Mouse (Mus musculus): ENCODE measurements around the gene Lgr4.

Gene Lgr4

GRCm38 (mm10) chr2:109923031-109923430 is 5.6 kb downstream of the Lgr4 start:
- DNase-seq, result no peak

GRCm38 (mm10) chr2:109923945-109924344 is 6.5 kb downstream of the Lgr4 start:
- DNase-seq, result no peak

GRCm38 (mm10) chr2:109926984-109927383 is 9.5 kb downstream of the Lgr4 start:
- DNase-seq, result no peak

GRCm38 (mm10) chr2:109927446-109927845 is 10.0 kb downstream of the Lgr4 start:
- DNase-seq, result no peak

GRCm38 (mm10) chr2:109927876-109928275 is 10.4 kb downstream of the Lgr4 start:
- DNase-seq, result no peak

- no peak for DNase-seq
These were observed 11.3 kb downstream of the Lgr4 start for GRCm38 (mm10) chr2:109928791-109929190.

GRCm38 (mm10) chr2:109929256-109929655 is 11.8 kb downstream of the Lgr4 start:
- DNase-seq, result no peak

GRCm38 (mm10) chr2:109930366-109930765 is 12.9 kb downstream of the Lgr4 start:
- no peak for DNase-seq

- DNase-seq, result no peak
These were observed 13.3 kb downstream of the Lgr4 start for GRCm38 (mm10) chr2:109930771-109931170.

- no peak for DNase-seq
These were observed 14.7 kb downstream of the Lgr4 start for GRCm38 (mm10) chr2:109931978-109932780.

- DNase-seq, result no peak
These were observed 15.7 kb downstream of the Lgr4 start for GRCm38 (mm10) chr2:109933151-109933550.

- DNase-seq, result no peak
These were observed 16.6 kb downstream of the Lgr4 start for GRCm38 (mm10) chr2:109934086-109934485.

GRCm38 (mm10) chr2:109935194-109935593 is 17.7 kb downstream of the Lgr4 start:
- no peak for DNase-seq

- no peak for DNase-seq
These were observed 18.4 kb downstream of the Lgr4 start for GRCm38 (mm10) chr2:109935754-109936409.

- no peak for DNase-seq
These were observed 18.9 kb downstream of the Lgr4 start for GRCm38 (mm10) chr2:109936410-109936755.

- no peak for DNase-seq
These were observed 24.6 kb downstream of the Lgr4 start for GRCm38 (mm10) chr2:109941973-109942444.

- DNase-seq, result no peak
These were observed 25.5 kb downstream of the Lgr4 start for GRCm38 (mm10) chr2:109942810-109943570.

GRCm38 (mm10) chr2:109944995-109945394 is 27.5 kb downstream of the Lgr4 start:
- DNase-seq, result no peak

GRCm38 (mm10) chr2:109945532-109945931 is 28.1 kb downstream of the Lgr4 start:
- no peak for DNase-seq

- DNase-seq, result no peak
These were observed 29.0 kb downstream of the Lgr4 start for GRCm38 (mm10) chr2:109946426-109946825.

- no peak for DNase-seq
These were observed 32.1 kb downstream of the Lgr4 start for GRCm38 (mm10) chr2:109949519-109949918.

GRCm38 (mm10) chr2:109950311-109950710 is 32.9 kb downstream of the Lgr4 start:
- no peak for DNase-seq

- DNase-seq, result no peak
These were observed 33.6 kb downstream of the Lgr4 start for GRCm38 (mm10) chr2:109951050-109951449.

Measured in lung, postnatal 4 days (tissue).